Mouse (Mus musculus) urinary bladder, adult 2 months (tissue): ENCODE data around the gene Gls2. TPM values are rescaled to one million over a fixed set of nuclear protein-coding genes. Genes with fewer than 3 reads are reported as not detected.

Source experiments
- DNase-seq: peaks from one replicate; pipeline ENCODE4 v3.0.0; 2022; ENCODE audit warnings: low spot score
- polyA plus RNA-seq: library from polyadenylated mRNA; depleted of rRNA; stranded (reverse); fragments of >200 nt; gene quantifications from 2 replicates; pipeline ENCODE4 v1.2.3, GENCODE M21; 2012; rRNA removed

The Gls2 gene
- polyA plus RNA-seq, 1 experiment = 1.5 TPM

DNA sequence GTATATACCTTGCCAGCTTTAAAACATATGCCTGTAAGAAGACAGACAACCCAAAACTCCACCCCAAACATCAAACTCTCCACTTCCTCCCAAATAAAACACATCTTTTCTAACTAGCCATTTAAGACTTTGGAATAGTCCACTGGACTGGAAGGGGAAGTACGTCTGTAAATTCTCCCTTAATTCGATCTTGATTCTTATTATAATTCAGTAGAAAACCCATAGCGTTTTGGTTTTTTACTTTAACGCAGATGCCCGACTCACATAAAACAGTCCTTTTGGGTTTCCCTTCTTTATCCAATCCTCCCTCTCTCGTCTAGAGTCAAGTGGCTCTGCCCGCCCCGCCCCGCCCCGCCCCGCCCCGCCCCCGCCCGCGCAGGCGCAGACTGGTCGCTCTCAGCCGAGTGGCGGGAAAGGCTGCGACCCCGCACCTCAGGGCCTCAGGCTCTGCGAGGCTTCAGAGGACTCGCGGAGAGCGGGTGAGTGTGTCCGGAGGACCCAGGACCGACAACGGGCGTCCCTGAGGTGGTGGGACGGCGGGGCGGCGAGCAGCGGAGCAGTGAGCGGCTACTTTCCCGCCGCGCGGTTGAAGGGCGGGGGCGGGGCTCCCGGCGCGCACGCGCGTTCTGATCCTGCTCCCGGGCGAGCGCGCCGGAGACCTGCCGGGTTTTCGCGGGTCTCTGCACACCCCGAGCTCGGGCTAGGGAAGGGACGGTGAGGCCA is 37.6 kb downstream of the Gls2 start, which contains the start of gene Timeless:
Gene Timeless, plus strand, starts transcription at position 369 of the 723 bp plus-strand sequence.
- peak; percentile 97 for DNase-seq

- no peak for DNase-seq
Observed at GRCm38 (mm10) chr10:128232420-128232985, 38.2 kb downstream of the Gls2 start.

DNA sequence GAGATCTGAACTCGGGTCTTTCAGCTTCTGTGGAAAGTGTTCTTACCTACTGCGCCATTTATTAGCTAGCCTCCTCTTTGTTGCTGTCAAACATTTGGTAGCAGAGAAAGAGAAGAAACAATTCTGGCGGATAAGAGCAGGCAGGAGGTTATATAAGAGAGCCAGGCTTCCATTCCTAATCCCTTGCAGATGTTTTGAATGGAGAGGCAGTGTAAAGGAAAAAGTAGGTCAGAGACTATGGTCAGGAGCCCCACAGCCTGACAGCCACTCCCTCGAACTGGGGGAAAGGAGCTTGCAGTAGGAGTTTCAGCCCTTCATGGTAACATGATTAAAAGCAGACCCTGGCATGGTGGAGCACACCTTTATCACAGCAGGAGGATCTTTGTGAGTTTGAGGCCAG is 42.1 kb downstream of the Gls2 start:
- no peak for DNase-seq

GRCm38 (mm10) chr10:128237807-128238480 is 43.7 kb downstream of the Gls2 start:
- DNase-seq = no peak

- DNase-seq = no peak
Observed at GRCm38 (mm10) chr10:128239140-128239539, 44.9 kb downstream of the Gls2 start.

- no peak for DNase-seq
Observed at GRCm38 (mm10) chr10:128240131-128240530, 45.9 kb downstream of the Gls2 start.

- DNase-seq = no peak
Observed at GRCm38 (mm10) chr10:128243252-128243651, 49.0 kb downstream of the Gls2 start.

DNA sequence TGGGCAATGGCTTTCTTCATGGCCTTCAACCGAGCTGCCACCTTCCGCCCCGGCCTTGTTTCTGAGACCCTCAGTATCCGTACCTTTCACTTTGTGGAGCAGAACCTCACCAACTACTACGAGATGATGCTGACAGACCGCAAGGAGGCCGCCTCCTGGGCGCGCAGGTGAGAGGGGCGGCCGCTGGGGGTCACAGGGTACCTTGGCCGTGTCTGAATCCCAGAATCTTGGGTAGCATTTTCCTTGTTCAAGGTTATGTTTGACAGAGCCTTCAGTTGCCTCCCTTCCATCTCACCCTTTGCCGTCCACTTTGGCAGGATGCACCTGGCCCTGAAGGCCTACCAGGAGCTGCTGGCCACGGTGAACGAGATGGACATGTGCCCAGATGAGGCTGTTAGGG is 49.9 kb downstream of the Gls2 start:
- DNase-seq = no peak

- DNase-seq = no peak
Observed at GRCm38 (mm10) chr10:128247020-128247732, 52.9 kb downstream of the Gls2 start.

DNA sequence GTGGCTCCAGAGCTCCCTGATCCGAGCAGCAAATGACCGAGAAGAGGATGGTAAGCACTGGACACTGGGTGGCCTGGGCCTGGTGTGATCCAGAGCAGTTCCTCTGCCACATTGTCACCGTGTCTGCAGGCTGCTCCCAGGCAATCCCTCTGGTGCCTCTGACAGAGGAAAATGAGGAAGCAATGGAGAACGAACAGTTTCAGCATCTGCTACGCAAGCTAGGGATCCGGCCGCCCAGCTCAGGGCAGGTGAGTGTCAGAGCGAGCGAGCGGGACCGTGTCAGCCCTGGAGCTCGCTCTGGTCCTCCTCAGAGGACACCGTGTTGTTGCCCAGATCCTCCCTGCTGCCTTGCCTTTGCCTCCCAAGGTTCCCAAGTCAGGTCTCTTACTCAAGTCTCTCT is 56.3 kb downstream of the Gls2 start:
- DNase-seq = no peak

DNA sequence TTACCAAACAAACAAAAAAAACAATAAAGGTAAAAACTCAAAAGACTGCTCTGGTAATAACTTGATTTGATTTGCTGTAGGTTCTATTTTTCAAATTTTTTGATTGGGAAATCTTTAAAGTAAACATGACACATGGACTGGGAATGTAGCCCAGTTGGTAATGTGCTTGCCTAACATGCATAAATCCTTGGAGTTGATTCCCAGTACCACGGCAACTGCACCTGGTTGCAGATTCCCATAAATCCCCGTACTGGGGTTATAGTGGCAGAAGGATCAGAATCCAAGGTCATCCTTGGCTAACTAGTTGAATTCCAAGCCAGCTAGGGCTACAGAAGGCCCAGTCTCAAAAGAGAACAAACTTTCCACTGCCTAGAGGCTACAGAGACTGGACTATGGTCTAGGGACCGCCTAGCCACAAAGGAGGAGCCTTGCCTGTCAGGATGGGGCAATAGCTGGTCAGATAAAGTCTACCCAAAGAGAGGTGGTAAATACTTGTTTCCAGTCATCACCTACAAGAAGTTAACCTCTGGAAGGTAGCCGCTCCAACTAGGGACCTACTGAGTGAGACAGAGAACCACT is 59.5 kb downstream of the Gls2 start, which contains the start of gene Apon:
Gene Apon, plus strand, starts transcription at position 420 of the 579 bp plus-strand sequence.
- DNase-seq = no peak

- no peak for DNase-seq
Observed at GRCm38 (mm10) chr10:128255925-128256324, 61.7 kb downstream of the Gls2 start.

DNA sequence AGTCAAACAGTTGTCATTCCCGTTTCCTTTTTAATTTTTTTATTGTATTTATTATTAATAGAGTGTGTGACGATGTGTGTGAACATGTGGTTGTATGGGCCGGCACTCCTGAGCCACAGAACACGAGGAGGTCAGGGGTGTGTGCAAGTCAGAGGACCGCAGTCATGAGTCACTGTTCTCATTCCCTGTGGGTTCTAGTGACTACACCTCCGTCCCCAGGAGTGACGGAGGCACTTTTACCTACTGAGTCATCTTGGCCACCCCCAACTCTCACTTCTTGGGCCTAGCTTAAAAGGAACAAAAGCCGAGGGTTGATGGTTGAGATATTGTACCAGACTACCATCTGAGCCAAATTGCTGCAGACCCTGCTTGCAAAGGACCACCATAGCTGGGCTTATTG is 62.1 kb downstream of the Gls2 start:
- no peak for DNase-seq

GRCm38 (mm10) chr10:128258953-128259352 is 64.7 kb downstream of the Gls2 start:
- DNase-seq = no peak

Other genes with a start within 250 kb of the Gls2 start
- 0.10 and 0.21 TPM in 2 replicates for gene Hsd17b6, start 186.8 kb upstream of the Gls2 start, polyA plus RNA-seq
- gene Prim1, start 179.3 kb upstream of the Gls2 start, polyA plus RNA-seq = 6.5 and 9.6 TPM in 2 replicates
- gene Naca, start 158.9 kb upstream of the Gls2 start, polyA plus RNA-seq = 331 and 455 TPM in 2 replicates
- 72.0 and 90.7 TPM in 2 replicates for gene Ptges3, start 135.5 kb upstream of the Gls2 start, polyA plus RNA-seq
- 1,011 and 1,131 TPM in 2 replicates for gene Atp5b, start 111.2 kb upstream of the Gls2 start, polyA plus RNA-seq
- gene Baz2a, start 102.9 kb upstream of the Gls2 start, polyA plus RNA-seq = 29.1 and 31.5 TPM in 2 replicates
- 88.2 and 97.5 TPM in 2 replicates for gene Rbms2, start 14.2 kb upstream of the Gls2 start, polyA plus RNA-seq
- gene Spryd4, start 17.4 kb downstream of the Gls2 start, polyA plus RNA-seq = 12.1 and 14.4 TPM in 2 replicates
- gene Mip, start 31.4 kb downstream of the Gls2 start, polyA plus RNA-seq = not detected in 2 replicates
- 6.4 and 6.7 TPM in 2 replicates for gene Timeless, start 37.6 kb downstream of the Gls2 start, polyA plus RNA-seq
- 0.03 TPM in 1 of 2 replicates, not detected in the other for gene Apon, start 59.6 kb downstream of the Gls2 start, polyA plus RNA-seq
- gene Apof, start 74.2 kb downstream of the Gls2 start, polyA plus RNA-seq = 0.25 TPM in 2 replicates
- gene Stat2, start 76.1 kb downstream of the Gls2 start, polyA plus RNA-seq = 33.0 and 39.1 TPM in 2 replicates
- 0.12 TPM in 1 of 2 replicates, not detected in the other for gene Il23a, start 104.3 kb downstream of the Gls2 start, polyA plus RNA-seq
- 27.9 and 31.7 TPM in 2 replicates for gene Pan2, start 108.9 kb downstream of the Gls2 start, polyA plus RNA-seq
- 118 and 124 TPM in 2 replicates for gene Cnpy2, start 128.0 kb downstream of the Gls2 start, polyA plus RNA-seq
- 138 and 150 TPM in 2 replicates for gene Cs, start 143.3 kb downstream of the Gls2 start, polyA plus RNA-seq
- gene Coq10a, start 174.5 kb downstream of the Gls2 start, polyA plus RNA-seq = 63.6 and 66.9 TPM in 2 replicates
- gene Ankrd52, start 182.7 kb downstream of the Gls2 start, polyA plus RNA-seq = 19.9 and 26.5 TPM in 2 replicates
- gene Slc39a5, start 206.8 kb downstream of the Gls2 start, polyA plus RNA-seq = not detected in 2 replicates
- gene Nabp2, start 217.0 kb downstream of the Gls2 start, polyA plus RNA-seq = 47.2 and 50.1 TPM in 2 replicates
- 25.4 and 25.5 TPM in 2 replicates for gene Rnf41, start 217.2 kb downstream of the Gls2 start, polyA plus RNA-seq